Mouse (Mus musculus) forebrain, postnatal 0 days (tissue): Measurements from ENCODE around the gene Gm14862. TPM values are rescaled to one million over a fixed set of nuclear protein-coding genes. Genes with fewer than 3 reads are reported as not detected.

Source experiments
- ATAC-seq: fragments of 200-750 bp; cut with Nextera tagmentation; 2 replicates; pipeline ENCODE4 v1.8.0; 2017; ENCODE audit warnings: mild to moderate bottlenecking, moderate library complexity
- DNase-seq: peaks from one replicate; pipeline ENCODE4 v3.0.0-alpha.2; 2015
- H3K27ac ChIP-seq: fragments of 300-500 bp; sonication (generic); 2 replicates; pipeline ENCODE4 v1.5.1; 2014; ENCODE audit warnings: low read depth, mild to moderate bottlenecking, antibody characterized with exemption, low read length, moderate library complexity, mixed read lengths
- H3K27me3 ChIP-seq: fragments of 300-500 bp; sonication (generic); 2 replicates; pipeline ENCODE4 v1.6.1; 2014; ENCODE audit warnings: mild to moderate bottlenecking, low read length, mixed read lengths; ENCODE audit not compliant: insufficient read depth
- H3K36me3 ChIP-seq: fragments of 300-500 bp; sonication (generic); 2 replicates; pipeline ENCODE4 v1.6.1; 2014; ENCODE audit warnings: mild to moderate bottlenecking, moderate library complexity; ENCODE audit not compliant: insufficient read depth
- H3K4me1 ChIP-seq: fragments of 300-500 bp; sonication (generic); 2 replicates; pipeline ENCODE4 v1.6.1; 2014; ENCODE audit warnings: antibody characterized with exemption; ENCODE audit not compliant: insufficient read depth
- H3K4me2 ChIP-seq: fragments of 300-500 bp; sonication (generic); 2 replicates; pipeline ENCODE4 v1.6.1; 2014; ENCODE audit warnings: low read depth, mild to moderate bottlenecking, moderate library complexity
- H3K4me3 ChIP-seq: fragments of 300-500 bp; sonication (generic); 2 replicates; pipeline ENCODE4 v1.5.1; 2014; ENCODE audit warnings: low read depth, low read length, mixed read lengths
- H3K9ac ChIP-seq: fragments of 300-500 bp; sonication (generic); 2 replicates; pipeline ENCODE4 v1.6.1; 2014; ENCODE audit warnings: mild to moderate bottlenecking
- H3K9me3 ChIP-seq: fragments of 300-500 bp; sonication (generic); 2 replicates; pipeline ENCODE4 v1.6.1; 2016; ENCODE audit warnings: low read length
- CTCF ChIP-seq: sonication (generic); IDR thresholded peaks from 2 replicates; pipeline ENCODE4 v1.5.1; 2016; ENCODE audit warnings: antibody characterized with exemption, control low read depth, low read depth
- WGBS: fragments of 180-500 bp; shearing (Covaris S2); extraction: QIAGEN DNeasy Blood & Tissue Kit; methylation state at CpG from one replicate; pipeline ENCODE4 v1.1.7; 2014; 5-methylcytosine and 5-hydroxymethylcytosine counted together
- polyA plus RNA-seq: library from polyadenylated mRNA; unstranded; fragments of >200 nt; fragmentation: Nextera tagmentation; extraction: Ambion mirVana; gene quantifications from 2 replicates; pipeline ENCODE4 v1.2.1, GENCODE M21; 2015
- total RNA-seq: library from RNA; depleted of rRNA; stranded (reverse); fragments of >200 nt; gene quantifications from 2 replicates; pipeline ENCODE4 v1.2.3, GENCODE M21; 2014

Gene Gm14862
- total and polyA plus RNA-seq, 2 experiments from 2014 or later = not detected

- WGBS = 55% methylated on average over 12 of the region's 12 CpGs
- Histone ChIP-seq H3K9me3 (no peaks in the 10 kb centered on the region), H3K4me2 (peak overlapping the region; percentile 48), H3K27ac (no peak overlapping the region), H3K9ac (peak overlapping the region; percentile 63), H3K4me3 (peak overlapping the region; percentile 53), H3K27me3 (no peaks in the 10 kb centered on the region), H3K4me1 (no peaks in the 10 kb centered on the region), H3K36me3 (no peaks in the 10 kb centered on the region)
- ATAC-seq = no peak
- no peak for TF ChIP-seq CTCF
- peak; percentile 13 for DNase-seq
Observed at GRCm38 (mm10) chrX:9273377-9274002, 16.8 kb upstream of the Gm14862 start.

GRCm38 (mm10) chrX:9272460-9273361 lies 16.0 kb upstream of the Gm14862 start, which contains the start of gene Xk:
Gene Xk (plus strand): TSS chrX:9272756.
- no peaks in the 10 kb centered on the region for H3K4me1 ChIP-seq
- peak within 1 kb of the TSS; percentile 53 for H3K4me3 ChIP-seq
- H3K27ac ChIP-seq = peak within 1 kb of the TSS; percentile 72
- H3K4me2 ChIP-seq = peak within 1 kb of the TSS; percentile 48
- no peaks in the 10 kb centered on the region for H3K9me3 ChIP-seq
- no peaks in the 10 kb centered on the region for H3K27me3 ChIP-seq
- TF ChIP-seq CTCF = no peak
- ATAC-seq = peak; percentile 91
- 19% methylated on average over 78 of the region's 94 CpGs for WGBS
- H3K36me3 ChIP-seq = no peaks in the 10 kb centered on the region
- H3K9ac ChIP-seq = peak within 1 kb of the TSS; percentile 63
- DNase-seq = peak; percentile 64

DNA sequence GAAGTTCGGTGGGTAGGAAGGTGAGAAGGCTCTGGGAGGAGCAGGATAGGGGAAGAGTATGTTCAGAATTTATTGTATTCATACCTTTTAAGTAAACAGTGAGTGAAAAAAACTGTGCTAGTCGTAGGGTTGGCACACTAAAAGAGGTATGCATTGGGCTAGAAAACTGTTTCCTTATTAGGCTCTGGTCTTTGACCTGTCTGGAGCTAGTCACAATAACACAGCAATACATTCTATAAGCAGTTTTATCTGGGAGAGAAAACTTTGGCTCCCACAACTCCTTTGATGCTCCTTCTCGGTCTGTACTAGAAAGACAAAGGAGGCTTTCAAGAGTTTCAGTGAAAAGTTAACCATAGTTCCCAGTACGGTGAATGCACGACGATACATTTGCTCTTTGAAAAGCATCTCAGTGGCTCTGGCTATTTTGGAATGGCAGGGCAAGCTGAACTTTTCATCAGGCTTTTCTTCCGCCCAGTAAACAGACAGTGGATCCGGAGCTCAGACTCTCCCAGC lies 15.3 kb upstream of the Gm14862 start:
- Histone ChIP-seq H3K4me2 (peak overlapping the region; percentile 48), H3K9ac (0 out of 2 replicates have a peak overlapping the region, but pooled peaks have one; percentile 63), H3K36me3 (no peaks in the 10 kb centered on the region), H3K27me3 (no peaks in the 10 kb centered on the region), H3K27ac (peak overlapping the region; percentile 72; the same call in 1 of the 2 replicates), H3K9me3 (no peaks in the 10 kb centered on the region), H3K4me1 (no peaks in the 10 kb centered on the region), H3K4me3 (peak overlapping the region; percentile 53)
- ATAC-seq = peak; percentile 38
- DNase-seq = no peak
- no peak for TF ChIP-seq CTCF
- WGBS = 28% methylated on average over 8 of the region's 8 CpGs

DNA sequence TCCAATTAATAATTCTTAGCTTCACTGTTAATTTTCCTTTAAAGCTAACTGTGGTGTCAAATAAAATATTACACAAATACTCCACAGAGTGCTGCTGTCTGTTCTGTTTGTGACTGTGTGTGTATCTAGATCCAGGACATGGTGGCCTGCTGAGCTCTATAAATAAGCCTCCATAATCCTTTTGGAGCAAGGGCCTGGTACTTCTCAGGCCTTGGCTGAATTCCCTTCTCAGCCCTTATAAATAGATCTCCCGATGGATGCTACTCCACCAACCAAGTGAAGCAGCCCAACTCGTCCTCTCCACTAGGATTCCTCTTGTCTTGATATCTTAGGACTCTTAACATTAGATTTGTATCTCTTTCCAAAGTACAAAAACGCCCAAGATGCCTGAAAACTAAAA lies 14.4 kb upstream of the Gm14862 start:
- ATAC-seq = no peak
- H3K4me3 ChIP-seq = no peak overlapping the region
- no peak overlapping the region for H3K4me2 ChIP-seq
- WGBS = 48% methylated on average over 3 of the region's 3 CpGs
- no peaks in the 10 kb centered on the region for H3K27me3 ChIP-seq
- DNase-seq = no peak
- no peak overlapping the region for H3K27ac ChIP-seq
- H3K9me3 ChIP-seq = no peaks in the 10 kb centered on the region
- H3K9ac ChIP-seq = no peak overlapping the region
- no peaks in the 10 kb centered on the region for H3K36me3 ChIP-seq
- no peaks in the 10 kb centered on the region for H3K4me1 ChIP-seq
- no peak for TF ChIP-seq CTCF

DNA sequence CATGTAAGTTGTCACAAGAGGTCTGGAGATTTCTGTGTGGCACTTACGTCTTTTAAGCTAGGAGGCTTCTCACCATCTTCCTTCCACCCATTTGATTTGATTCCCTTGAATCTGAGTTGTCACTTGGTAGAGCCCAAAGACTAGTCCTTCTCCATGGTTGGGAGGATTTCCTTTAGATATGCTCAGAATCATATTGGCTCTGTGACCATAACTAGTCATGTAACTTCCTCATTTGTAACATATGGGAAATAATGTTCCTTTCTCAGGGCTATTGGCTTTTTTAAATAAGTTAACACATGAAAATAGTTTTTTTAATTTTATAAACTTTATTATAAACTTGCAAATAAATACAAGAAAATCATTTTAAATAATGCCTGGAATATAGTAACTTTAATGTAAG lies 2.6 kb upstream of the Gm14862 start:
- 52% methylated on average over 1 of the region's 1 CpGs for WGBS
- Histone ChIP-seq H3K9me3 (no peaks in the 10 kb centered on the region), H3K4me3 (no peak overlapping the region), H3K36me3 (no peaks in the 10 kb centered on the region), H3K4me2 (no peak overlapping the region), H3K27me3 (no peaks in the 10 kb centered on the region), H3K4me1 (no peaks in the 10 kb centered on the region), H3K27ac (no peak overlapping the region), H3K9ac (no peak overlapping the region)
- DNase-seq (no peak), ATAC-seq (no peak)
- TF ChIP-seq CTCF = no peak

GRCm38 (mm10) chrX:9257831-9258230 lies 1.1 kb upstream of the Gm14862 start:
- DNase-seq (no peak), ATAC-seq (no peak)
- H3K4me1 ChIP-seq = no peaks in the 10 kb centered on the region
- TF ChIP-seq CTCF = no peak
- H3K27ac ChIP-seq = no peak overlapping the region
- H3K36me3 ChIP-seq = no peaks in the 10 kb centered on the region
- no peak overlapping the region for H3K4me2 ChIP-seq
- no peaks in the 10 kb centered on the region for H3K9me3 ChIP-seq
- 95% methylated on average over 7 of the region's 7 CpGs for WGBS
- H3K9ac ChIP-seq = no peak overlapping the region
- H3K4me3 ChIP-seq = no peak overlapping the region
- H3K27me3 ChIP-seq = no peaks in the 10 kb centered on the region

- no peak for TF ChIP-seq CTCF
Observed at GRCm38 (mm10) chrX:9254901-9255300, 1.8 kb downstream of the Gm14862 start.

More at GRCm38 (mm10) chrX:9254901-9255300, 1.8 kb downstream of the Gm14862 start:
- WGBS = 74% methylated on average over 3 of the region's 3 CpGs
- H3K4me3 ChIP-seq = no peak overlapping the region
- H3K9ac ChIP-seq = no peak overlapping the region
- no peaks in the 10 kb centered on the region for H3K36me3 ChIP-seq
- DNase-seq = no peak
- no peaks in the 10 kb centered on the region for H3K9me3 ChIP-seq
- no peaks in the 10 kb centered on the region for H3K27me3 ChIP-seq
- peak; percentile 48; the same call in 1 of the 2 replicates for ATAC-seq
- no peaks in the 10 kb centered on the region for H3K4me1 ChIP-seq
- H3K27ac ChIP-seq = no peak overlapping the region
- no peak overlapping the region for H3K4me2 ChIP-seq
